Mouse (Mus musculus) gastrocnemius, postnatal 14 days (tissue): ENCODE data around the gene Map7. TPM values are rescaled to one million over a fixed set of nuclear protein-coding genes. Genes with fewer than 3 reads are reported as not detected.

Source experiments
- DNase-seq: peaks from one replicate; pipeline ENCODE4 v3.0.0; 2021; ENCODE audit warnings: mixed read lengths
- intact Hi-C: fragments of 180-260 bp; cut with DNase I; formaldehyde crosslinking; loops from one replicate; pipeline ENCODE4 v1.15.1; 2025; ENCODE audit warnings: low total_unique reads
- total RNA-seq, 2 experiments: library from RNA; stranded (reverse); gene quantifications; 2 replicates each; pipeline ENCODE4 v1.2.3; 2021

The Map7 gene
- total RNA-seq, 2 experiments from 2014 or later, result 1.4 to 2.4 TPM

DNA sequence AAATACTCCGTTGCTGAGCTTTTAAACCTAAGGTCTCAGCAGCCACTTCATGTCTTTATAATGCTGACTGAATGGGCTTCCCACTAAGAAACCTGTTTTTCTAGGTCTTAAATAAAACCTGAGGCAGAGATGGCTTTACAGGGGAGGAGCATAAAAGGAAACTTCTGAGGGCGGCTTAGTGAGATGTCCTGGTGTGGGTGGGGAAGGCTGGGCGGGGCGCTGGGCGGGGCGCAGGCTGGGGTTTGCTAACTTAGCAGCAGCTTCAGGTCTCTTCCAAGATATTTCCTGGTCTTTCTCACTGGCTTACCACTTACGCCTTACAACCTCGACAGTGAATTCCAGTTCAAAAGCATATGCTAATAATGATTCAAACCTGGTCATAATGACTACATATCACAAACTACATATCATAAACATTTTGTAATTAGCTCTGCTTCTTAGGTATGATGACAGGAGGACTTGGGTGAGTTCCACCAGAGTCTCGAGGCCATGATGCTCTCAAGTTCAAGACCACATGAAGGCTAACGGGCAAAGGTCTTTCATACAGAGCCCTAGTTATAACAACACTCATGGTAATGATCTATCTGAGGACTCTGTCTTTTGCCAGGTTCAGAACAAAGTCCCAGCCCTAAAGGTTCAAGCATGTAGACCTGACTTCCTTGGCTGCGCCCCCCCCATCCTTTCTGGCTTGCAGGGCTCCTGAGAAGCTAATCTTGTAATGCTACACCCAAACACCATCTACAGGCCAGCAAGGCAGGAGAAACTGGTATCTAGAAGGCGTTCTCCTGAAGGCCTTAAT, 30.7 kb downstream of the Map7 start:
- intact Hi-C loops, result no loop called here
- DNase-seq, result no peak

DNA sequence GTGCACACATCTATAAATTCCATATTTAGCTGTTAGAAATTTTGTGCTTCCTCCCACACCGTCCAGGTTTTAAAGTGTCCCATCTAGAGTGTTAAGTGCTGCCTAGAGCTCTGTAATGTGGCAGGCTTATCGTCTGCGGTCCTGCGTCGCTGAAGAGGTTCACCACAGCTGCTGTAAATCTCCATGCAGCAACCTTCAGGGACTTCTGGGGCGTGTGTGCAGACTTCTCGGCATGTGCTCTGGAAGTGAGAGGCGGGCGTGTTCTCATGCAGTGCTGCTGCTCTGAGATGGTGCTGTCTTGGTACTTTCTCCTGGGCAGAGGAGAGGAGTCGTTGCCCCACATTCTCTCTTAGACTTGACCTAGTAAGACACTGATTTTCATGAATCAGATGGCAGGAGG, 32.9 kb downstream of the Map7 start:
- DNase-seq, result no peak
- intact Hi-C loops, result no loop called here

GRCm38 (mm10) chr10:20181680-20182399, 33.6 kb downstream of the Map7 start:
- DNase-seq, result no peak
- intact Hi-C loops, result no loop called here

DNA sequence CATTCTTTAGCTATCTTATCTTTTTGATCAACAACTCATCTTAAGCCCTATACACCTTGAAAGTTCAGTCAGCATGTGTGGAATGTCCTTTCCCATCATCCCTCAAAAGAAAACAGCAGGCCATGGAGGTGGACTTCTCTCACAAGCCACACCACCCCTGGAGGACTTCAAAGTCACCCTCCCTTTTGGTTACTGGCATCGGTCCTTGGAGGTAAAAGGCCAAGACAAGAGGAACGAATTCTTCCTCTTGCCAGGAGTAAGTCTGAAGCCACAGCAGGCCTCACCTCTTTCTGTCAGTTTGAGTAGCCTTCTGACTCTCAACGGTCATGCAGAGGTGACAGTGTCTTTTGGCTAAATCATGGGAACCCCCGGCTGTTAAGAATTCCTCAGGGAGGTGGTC, 36.1 kb downstream of the Map7 start:
- no peak for DNase-seq
- intact Hi-C loops, result no loop called here

DNA sequence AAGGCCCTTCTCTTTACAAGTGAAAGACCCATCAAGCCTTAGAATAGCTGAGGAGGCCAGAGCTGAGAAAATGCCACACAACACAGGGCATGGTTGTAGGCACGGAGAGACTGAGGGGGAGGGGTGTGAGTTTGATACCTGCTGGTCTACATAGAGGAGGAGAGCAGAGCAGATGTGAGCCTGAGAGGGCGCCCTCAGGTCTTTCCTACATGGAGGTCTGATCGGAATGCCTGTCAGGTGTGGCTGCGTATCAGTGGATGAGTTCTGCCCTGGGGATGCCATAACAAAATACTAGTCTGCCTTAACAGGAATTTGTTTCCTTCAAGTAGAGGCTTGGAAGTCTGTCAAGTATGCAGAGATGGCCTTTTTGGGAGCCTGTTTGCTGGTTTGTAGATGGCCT, 37.0 kb downstream of the Map7 start:
- DNase-seq, result no peak

GRCm38 (mm10) chr10:20185806-20186205, 37.5 kb downstream of the Map7 start:
- intact Hi-C loops, result no loop called here
- no peak for DNase-seq

More for the DNA sequence above, 37.0 kb downstream of the Map7 start:
- intact Hi-C loops, result no loop called here

GRCm38 (mm10) chr10:20186800-20187273, 38.6 kb downstream of the Map7 start:
- intact Hi-C loops, result no loop called here
- DNase-seq, result no peak

GRCm38 (mm10) chr10:20190139-20190747, 42.0 kb downstream of the Map7 start:
- intact Hi-C loops, result no loop called here
- DNase-seq, result no peak

- DNase-seq, result no peak
- intact Hi-C loops, result no loop called here
Observed at GRCm38 (mm10) chr10:20194847-20195540, 46.7 kb downstream of the Map7 start.

DNA sequence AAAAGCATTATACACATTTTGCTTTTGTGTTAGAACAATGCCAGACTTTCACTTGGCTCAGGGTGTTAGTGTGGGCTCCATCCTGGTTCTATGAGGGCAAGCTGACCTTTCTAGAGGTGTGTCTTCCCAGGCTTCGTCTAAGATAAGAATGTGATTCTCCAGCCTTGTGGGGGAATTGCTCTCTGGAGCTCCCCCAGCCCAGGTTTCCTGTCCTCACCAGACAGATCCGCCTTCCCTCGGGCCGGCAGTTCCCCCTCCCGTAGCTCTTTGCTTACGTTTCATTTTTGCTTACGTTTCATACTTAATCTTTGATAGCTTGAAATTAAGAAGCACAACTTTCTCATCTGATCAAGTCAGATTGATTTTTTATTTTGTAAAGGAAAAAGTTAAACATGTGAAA, 48.8 kb downstream of the Map7 start:
- intact Hi-C loops, result no loop called here
- no peak for DNase-seq

GRCm38 (mm10) chr10:20198968-20199737, 50.9 kb downstream of the Map7 start:
- no peak for DNase-seq
- intact Hi-C loops, result no loop called here

- DNase-seq, result no peak
- intact Hi-C loops, result no loop called here
Observed at GRCm38 (mm10) chr10:20201236-20201635, 53.0 kb downstream of the Map7 start.

DNA sequence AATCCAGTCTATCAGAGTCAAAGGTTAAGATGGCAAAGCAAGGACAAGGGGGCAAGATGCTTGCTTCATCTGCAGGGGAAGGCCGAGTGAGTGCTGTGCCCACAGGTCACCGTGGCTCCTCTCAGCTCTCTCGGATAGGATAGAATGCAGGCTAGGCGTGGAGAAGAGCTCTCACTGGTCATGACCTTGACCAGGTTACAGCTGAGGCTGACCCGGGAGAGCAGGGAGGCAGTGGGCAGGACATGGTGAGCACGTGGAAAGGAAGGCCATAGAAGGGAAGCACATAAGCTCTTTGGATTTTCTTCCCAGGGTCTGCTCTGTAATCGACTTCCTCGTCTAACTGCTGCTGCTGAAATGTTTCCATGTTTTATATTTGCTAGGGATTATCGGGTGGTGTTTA, 53.9 kb downstream of the Map7 start:
- no peak for DNase-seq
- intact Hi-C loops, result no loop called here

DNA sequence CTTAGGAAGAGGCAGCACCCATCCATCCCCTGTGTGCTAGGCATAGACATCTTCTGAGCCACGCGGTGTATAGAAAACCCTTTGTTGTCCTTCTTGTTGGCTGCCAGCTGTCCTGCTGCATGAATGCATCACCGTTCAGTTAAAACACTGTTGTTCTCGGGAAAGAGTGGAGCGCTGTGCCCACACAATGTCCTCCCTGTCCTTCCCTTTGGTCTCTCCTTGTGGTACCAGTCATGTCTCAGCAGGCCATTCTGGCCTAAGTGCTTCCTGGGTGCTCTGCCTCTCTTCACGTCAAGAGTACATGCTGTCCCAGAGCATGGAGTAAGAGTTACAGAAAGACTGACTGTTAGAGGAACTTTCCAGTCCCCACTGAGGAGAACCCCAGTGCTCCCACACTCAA, 54.5 kb downstream of the Map7 start:
- DNase-seq, result no peak
- intact Hi-C loops, result no loop called here

GRCm38 (mm10) chr10:20203502-20203901, 55.2 kb downstream of the Map7 start:
- no peak for DNase-seq
- intact Hi-C loops, result no loop called here

GRCm38 (mm10) chr10:20204696-20205431, 56.6 kb downstream of the Map7 start:
- intact Hi-C loops, result no loop called here
- DNase-seq, result no peak

GRCm38 (mm10) chr10:20206966-20207365, 58.7 kb downstream of the Map7 start:
- intact Hi-C loops, result no loop called here
- DNase-seq, result no peak

DNA sequence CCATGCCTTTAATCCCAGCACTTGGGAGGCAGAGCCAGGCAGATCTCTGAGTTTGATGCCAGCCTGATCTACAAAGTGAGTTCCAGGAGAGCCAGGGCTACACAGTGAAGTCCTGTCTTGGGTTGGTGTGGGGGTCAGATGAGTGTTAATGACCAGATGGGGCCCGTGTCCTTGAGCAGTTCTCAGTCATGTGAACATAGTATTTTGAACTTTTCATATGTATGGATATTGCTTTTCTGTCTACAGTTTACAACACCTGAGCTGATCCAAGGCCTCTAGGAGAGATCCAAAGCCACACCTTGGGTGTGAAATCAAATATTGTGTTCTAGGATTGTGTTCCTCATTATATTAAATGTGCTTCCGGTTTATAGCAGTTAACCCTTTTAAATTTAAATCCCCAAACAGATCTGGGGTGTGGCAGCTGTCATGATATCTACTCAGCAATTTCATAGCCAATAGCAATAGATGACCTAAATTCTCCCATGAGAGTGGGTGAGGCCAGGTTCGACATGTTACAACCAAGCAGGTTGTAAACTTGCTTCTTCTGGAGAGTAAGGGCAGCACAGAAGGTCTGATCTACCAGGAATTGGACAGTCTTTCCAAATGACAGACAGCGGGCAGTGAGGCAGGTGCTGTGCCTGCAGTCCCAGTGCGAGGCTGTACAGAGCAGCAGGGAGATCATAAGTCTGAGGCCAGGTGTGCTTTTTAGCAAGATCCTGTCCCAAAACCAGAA, 61.5 kb downstream of the Map7 start:
- no peak for DNase-seq
- intact Hi-C loops, result no loop called here
